Comparison of ENCODE assay signal across 8 mouse cellular contexts in genomic region chrX:169994011-169994865, GRCm38 (mm10). TPM values are rescaled to one million over a fixed set of nuclear protein-coding genes. Genes with fewer than 3 reads are reported as not detected.
A peak's percentile ranks its signal among the peaks of the same experiment; 100 is the strongest.
DNase-seq lines count a peak whose midpoint lies in the region; TF ChIP-seq lines count a peak whose summit lies in the region.
"Not testable (repeated sequence)": the region's sequence is repeated elsewhere in the genome, so short reads cannot be mapped to it uniquely, and the experiment has no call there.

No protein-coding gene starts in this region.

- peaks cover 50% of the 10 kb centered on the region for H3K36me3 ChIP-seq in E14TG2a.4 (ENCODE audit: insufficient read depth, low read length)

- peaks cover 63% of the 10 kb centered on the region for H3K27me3 ChIP-seq in E14TG2a.4 (ENCODE audit: insufficient read depth, low read length)

- intact Hi-C loops in heart, postnatal 14 days (cut with DNase I): not testable (repeated sequence)

- H3K9me3 ChIP-seq in E14TG2a.4 (ENCODE audit: low read length): peaks cover 79% of the 10 kb centered on the region

- H3K4me1 ChIP-seq in E14TG2a.4 (replicated peaks; ENCODE audit: low read depth, low read length): peaks cover 56% of the 10 kb centered on the region

- DNase-seq in adrenal gland, adult (ENCODE audit: inconsistent age in 2 of 2, low spot score in 1 of 2): peak; percentile 72 to 82
- peak; percentile 55 to 71 for DNase-seq in cerebellum, postnatal 10 days
- peak; percentile 55 to 63 for DNase-seq in heart, postnatal 14 days
- peak; percentile 57 to 72 for DNase-seq in layer of hippocampus, postnatal 10 days (ENCODE audit: low spot score in 2 of 2)
- peak; percentile 62 for DNase-seq in retina, postnatal 1 day
- DNase-seq in testis, postnatal 14 days (ENCODE audit: low spot score): peak; percentile 83
- peak; percentile 74 for DNase-seq in urinary bladder, postnatal 25 days (ENCODE audit: low spot score)

- peak overlapping the region; percentile 27 for H3K4me3 ChIP-seq in E14TG2a.4 (replicated peaks; ENCODE audit: low read length)

- TF ChIP-seq CTCF in E14TG2a.4 (conservative IDR thresholded peaks at IDR 0.05; ENCODE audit: low read length): not testable (repeated sequence)

RNA-seq across cellular contexts. Expression of gene Gm21887, which starts 15.2 kb away (rescaled TPM):
- 10 to 100 TPM; 38.7 to 77.5 TPM for total RNA-seq in heart, postnatal 14 days (2021)
- 100 to 1,000 TPM; 327 to 366 TPM for total RNA-seq in layer of hippocampus, postnatal 10 days (2021)

Comparison
In these comparisons a context has a peak if more than half of its experiments do, and no peak if none do; other contexts are left out.
1. Peak in every context shown above with its lines: DNase-seq and H3K4me3 ChIP-seq.
2. RNA of gene Gm21887, which starts 15.2 kb away (total RNA-seq): 327 to 366 TPM in layer of hippocampus, postnatal 10 days; 38.7 to 77.5 TPM in heart, postnatal 14 days; every median in the first group is over 4 times any median in the second.